Mouse (Mus musculus) telencephalon, adult 2 months (tissue): ENCODE data around the gene Cped1.

Source experiments
- DNase-seq: peaks from one replicate; pipeline ENCODE4 v3.0.0-alpha.2; 2011; ENCODE audit warnings: low read depth, low spot score

Gene Cped1

GRCm38 (mm10) chr6:22161944-22162343 is 176.2 kb downstream of the Cped1 start:
- no peak for DNase-seq

GRCm38 (mm10) chr6:22168388-22168787 is 182.7 kb downstream of the Cped1 start:
- DNase-seq: no peak

GRCm38 (mm10) chr6:22178721-22179295 is 193.1 kb downstream of the Cped1 start:
- no peak for DNase-seq

- peak; percentile 18 for DNase-seq
These were observed 194.6 kb downstream of the Cped1 start for GRCm38 (mm10) chr6:22180316-22180715.

- no peak for DNase-seq
These were observed 201.3 kb downstream of the Cped1 start for GRCm38 (mm10) chr6:22186967-22187366.

GRCm38 (mm10) chr6:22189346-22190335 is 203.9 kb downstream of the Cped1 start:
- no peak for DNase-seq

- no peak for DNase-seq
These were observed 212.9 kb downstream of the Cped1 start for GRCm38 (mm10) chr6:22198603-22199002.

- DNase-seq: no peak
These were observed 213.8 kb downstream of the Cped1 start for GRCm38 (mm10) chr6:22199473-22199872.

- peak; percentile 22 for DNase-seq
These were observed 214.4 kb downstream of the Cped1 start for GRCm38 (mm10) chr6:22200133-22200532.

GRCm38 (mm10) chr6:22201879-22202278 is 216.2 kb downstream of the Cped1 start:
- no peak for DNase-seq

GRCm38 (mm10) chr6:22205030-22205750 is 219.5 kb downstream of the Cped1 start:
- no peak for DNase-seq

GRCm38 (mm10) chr6:22205751-22206121 is 220.0 kb downstream of the Cped1 start:
- no peak for DNase-seq

GRCm38 (mm10) chr6:22206179-22206578 is 220.5 kb downstream of the Cped1 start:
- DNase-seq: no peak

GRCm38 (mm10) chr6:22206630-22207293 is 221.0 kb downstream of the Cped1 start:
- peak; percentile 35 for DNase-seq

GRCm38 (mm10) chr6:22212158-22212557 is 226.4 kb downstream of the Cped1 start:
- DNase-seq: no peak

- no peak for DNase-seq
These were observed 227.5 kb downstream of the Cped1 start for GRCm38 (mm10) chr6:22213187-22213586.

- DNase-seq: no peak
These were observed 228.1 kb downstream of the Cped1 start for GRCm38 (mm10) chr6:22213813-22214212.

- no peak for DNase-seq
These were observed 228.9 kb downstream of the Cped1 start for GRCm38 (mm10) chr6:22214665-22215064.

GRCm38 (mm10) chr6:22216276-22216973 is 230.7 kb downstream of the Cped1 start:
- no peak for DNase-seq

- no peak for DNase-seq
These were observed 235.4 kb downstream of the Cped1 start for GRCm38 (mm10) chr6:22221134-22221533.

GRCm38 (mm10) chr6:22222087-22222486 is 236.4 kb downstream of the Cped1 start:
- no peak for DNase-seq
